Comparison of ENCODE assay signal across 17 mouse cellular contexts in genomic region chr19:29365105-29365504, GRCm38 (mm10). TPM values are rescaled to one million over a fixed set of nuclear protein-coding genes. Genes with fewer than 3 reads are reported as not detected.
A peak's percentile ranks its signal among the peaks of the same experiment; 100 is the strongest.
DNase-seq lines count a peak whose midpoint lies in the region.
"Had no signal": no experiment of that assay in that cellular context is flagged by ENCODE, and none has a peak within 500 bp of the region (broad histone marks: within the 10 kb centered on the region; RNA-seq: fewer than 3 reads in every experiment).

No protein-coding gene starts in this region.

- peak; percentile 40 for DNase-seq in retina, postnatal 1 day
- no peak for DNase-seq in retina, embryonic 14.5 days (ENCODE audit: low spot score)
- peak; percentile 76 for DNase-seq in CD4-positive, CD25-positive, alpha-beta regulatory T cell, adult 2 months (ENCODE audit: low read depth, low spot score)
- DNase-seq in MN1 (ENCODE audit: low spot score), result peak; percentile 39
- DNase-seq in spleen, postnatal 36 days (ENCODE audit: low spot score in 2 of 2), result peak; percentile 64 to 71
- no peak for DNase-seq in neural tube, embryonic 10.5 days (ENCODE audit: extremely low spot score, low spot score)
- DNase-seq in layer of hippocampus, adult 8-10 months (ENCODE audit: low spot score in 2 of 2), result no peak
- DNase-seq: cerebellum, adult 11 months; cerebellum, postnatal 25 days; kidney, adult 18-20 months; kidney, postnatal 25 days had no signal

RNA-seq across cellular contexts. Expression of gene Plgrkt, which starts 2.1 kb away (rescaled TPM):
- 10 to 100 TPM; 33.5 to 36.8 (median 34.8) TPM for total RNA-seq in layer of hippocampus, adult 8-10 months (2022)

RNA-seq across cellular contexts. Expression of gene Cd274, which starts 2.1 kb away (rescaled TPM):
- total RNA-seq in layer of hippocampus, adult 8-10 months (2022), result 1 to 10 TPM; 1.1 to 4.6 (median 3.2) TPM

RNA-seq across cellular contexts. Expression of gene Rln1, which starts 30.6 kb away (rescaled TPM):
- 1 to 10 TPM; 1.3 to 2.4 (median 1.8) TPM for total RNA-seq in layer of hippocampus, adult 8-10 months (2022)
- total RNA-seq: heart, postnatal 25 days; megakaryocyte progenitor cell, adult 5-6 weeks had no signal

RNA-seq across cellular contexts. Expression of gene Insl6, which starts 39.9 kb away (rescaled TPM):
- total RNA-seq in layer of hippocampus, adult 8-10 months (2022), result 1 to 10 TPM in 1 of 4 experiments, under 1 TPM in 2, not detected in 1; 0.94 to 1.3 (median 0.97) TPM
- total RNA-seq: midbrain, postnatal 0 days had no signal

RNA-seq across cellular contexts. Expression of gene Pdcd1lg2, which starts 45.6 kb away (rescaled TPM):
- under 1 TPM in 2 of 4 experiments, not detected in 2; 0.27 to 0.37 TPM for total RNA-seq in layer of hippocampus, adult 8-10 months (2022)
- total RNA-seq: gastrocnemius, postnatal 4 days; heart, postnatal 25 days; layer of hippocampus, postnatal 14 days; left cerebral cortex, postnatal 10 days; megakaryocyte progenitor cell, adult 5-6 weeks had no signal

Comparison
In these comparisons a context has a peak if more than half of its experiments do, and no peak if none do; other contexts are left out.
1. DNase-seq: peak in retina, postnatal 1 day (single experiment), CD4-positive, CD25-positive, alpha-beta regulatory T cell, adult 2 months (single experiment), MN1 (single experiment) and spleen, postnatal 36 days (2 of 2); none in retina, embryonic 14.5 days (single experiment), neural tube, embryonic 10.5 days (single experiment) and layer of hippocampus, adult 8-10 months (0 of 2).